Comparison of ENCODE assay signal across 9 mouse cellular contexts in genomic region chr9:70840861-70841341, GRCm38 (mm10).
DNase-seq lines count a peak whose midpoint lies in the region; ATAC-seq and TF ChIP-seq lines count a peak whose summit lies in the region.
"Had no signal": no experiment of that assay in that cellular context is flagged by ENCODE, and none has a peak within 500 bp of the region (broad histone marks: within the 10 kb centered on the region; RNA-seq: fewer than 3 reads in every experiment).

No protein-coding gene starts in this region.

- no peaks in the 10 kb centered on the region for H3K27me3 ChIP-seq in heart, embryonic 14.5 days (ENCODE audit: control insufficient read depth, insufficient read depth, low read length)
- no peaks in the 10 kb centered on the region for H3K27me3 ChIP-seq in liver, embryonic 13.5 days
- no peaks in the 10 kb centered on the region for H3K27me3 ChIP-seq in small intestine, adult 2 months (ENCODE audit: control insufficient read depth, insufficient read depth, low read length)
- H3K27me3 ChIP-seq: Patski had no signal

- no peak for DNase-seq in left cerebral cortex, adult 2 months (ENCODE audit: extremely low spot score in 1 of 2, low spot score in 2 of 2)
- DNase-seq in left cerebral cortex, postnatal 4 days, result no peak
- no peak for DNase-seq in liver, embryonic 13.5 days
- DNase-seq in cerebellum, postnatal 14 days, result no peak
- no peak for DNase-seq in thymus, postnatal 36 days
- DNase-seq in testis, postnatal 14 days (ENCODE audit: low spot score), result no peak

- H3K4me1 ChIP-seq in heart, embryonic 14.5 days (ENCODE audit: control insufficient read depth in 2 of 2, insufficient read depth in 2 of 2, low read length in 2 of 2), result peaks cover 23 to 38% of the 10 kb centered on the region in 2 experiments
- H3K4me1 ChIP-seq in liver, embryonic 13.5 days (replicated peaks), result peaks cover 85% of the 10 kb centered on the region
- peaks cover 29% of the 10 kb centered on the region for H3K4me1 ChIP-seq in small intestine, adult 2 months (ENCODE audit: control insufficient read depth, insufficient read depth, insufficient read length, low read length)

- ATAC-seq in heart, embryonic 14.5 days (ENCODE audit: insufficient number of reproducible peaks, insufficient read depth, low FRiP score, low read depth), result peak; percentile 78
- ATAC-seq in liver, embryonic 13.5 days (ENCODE audit: low read depth), result peak; percentile 32
- ATAC-seq: Patski had no signal

- no peaks in the 10 kb centered on the region for H3K9me3 ChIP-seq in heart, embryonic 14.5 days (ENCODE audit: control insufficient read depth, low read length)
- no peaks in the 10 kb centered on the region for H3K9me3 ChIP-seq in liver, embryonic 13.5 days (replicated peaks)

- TF ChIP-seq CTCF in left cerebral cortex, adult 2 months (IDR thresholded peaks at IDR 0.05), result no peak
- no peak for TF ChIP-seq CTCF in small intestine, adult 2 months (IDR thresholded peaks at IDR 0.05; ENCODE audit: extremely low read depth, insufficient read length, insufficient replicate concordance, low read depth, low read length)

- 7% methylated on average over 6 of the region's 6 CpGs for WGBS in heart, embryonic 14.5 days
- 21% methylated on average over 6 of the region's 6 CpGs for WGBS in liver, embryonic 13.5 days (ENCODE audit: insufficient replicate concordance)
- WGBS in small intestine, adult 2 months, result 12% methylated on average over 6 of the region's 6 CpGs

- no peak overlapping the region for H3K4me3 ChIP-seq in left cerebral cortex, adult 2 months
- no peak overlapping the region for H3K4me3 ChIP-seq in heart, embryonic 14.5 days (ENCODE audit: control insufficient read depth in 1 of 2, insufficient read depth in 1 of 2, low read depth in 1 of 2, low read length in 2 of 2)
- no peak overlapping the region for H3K4me3 ChIP-seq in liver, embryonic 13.5 days (replicated peaks)
- no peak overlapping the region for H3K4me3 ChIP-seq in small intestine, adult 2 months (ENCODE audit: low read depth, low read length)

- peak overlapping the region; percentile 56 for H3K27ac ChIP-seq in left cerebral cortex, adult 2 months
- H3K27ac ChIP-seq in heart, embryonic 14.5 days (replicated peaks in 1 of 2; ENCODE audit: control insufficient read depth in 1 of 2, insufficient read depth in 1 of 2, low read depth in 2 of 2, low read length in 2 of 2), result peak overlapping the region; percentile 47 to 87
- H3K27ac ChIP-seq in liver, embryonic 13.5 days, result peak overlapping the region; percentile 100
- H3K27ac ChIP-seq in small intestine, adult 2 months (ENCODE audit: insufficient read depth, low read depth, low read length), result peak overlapping the region; percentile 77

- H3K4me2 ChIP-seq in heart, embryonic 14.5 days (ENCODE audit: low read length), result peak overlapping the region; percentile 33
- peak overlapping the region; percentile 2; the same call in 1 of the 2 replicates for H3K4me2 ChIP-seq in liver, embryonic 13.5 days

- TF ChIP-seq POLR2A in small intestine, adult 2 months (IDR thresholded peaks at IDR 0.05; ENCODE audit: low read depth, low read length), result no peak

- H3K9ac ChIP-seq in heart, embryonic 14.5 days (ENCODE audit: low read length), result 0 out of 2 replicates have a peak overlapping the region, but pooled peaks have one; percentile 44
- peak overlapping the region; percentile 28; the same call in 1 of the 2 replicates for H3K9ac ChIP-seq in liver, embryonic 13.5 days

- intact Hi-C loops in left cerebral cortex, adult 2 months (cut with DNase I), result no loop called here
- intact Hi-C loops in left cerebral cortex, postnatal 4 days (cut with DNase I), result no loop called here

- H3K36me3 ChIP-seq in heart, embryonic 14.5 days (ENCODE audit: control insufficient read depth, insufficient read depth, low read length), result no peaks in the 10 kb centered on the region
- no peaks in the 10 kb centered on the region for H3K36me3 ChIP-seq in liver, embryonic 13.5 days
- H3K36me3 ChIP-seq in small intestine, adult 2 months (ENCODE audit: control insufficient read depth, insufficient read depth, low read length), result no peaks in the 10 kb centered on the region
